Mouse (Mus musculus): ENCODE measurements around the gene Zfp81. TPM values are rescaled to one million over a fixed set of nuclear protein-coding genes. Genes with fewer than 3 reads are reported as not detected.
"Not testable (repeated sequence)": the region's sequence is repeated elsewhere in the genome, so short reads cannot be mapped to it uniquely, and the experiment has no call there.

Gene Zfp81
- total RNA-seq, 1 experiment = 7.1 TPM

- Histone ChIP-seq H3K36me3 (ENCODE audit: control insufficient read depth, insufficient read depth, low read length, poor library complexity, severe bottlenecking) (no peaks in the 10 kb centered on the region), H3K4me1 (ENCODE audit: control insufficient read depth in 2 of 2, insufficient read depth in 2 of 2, low read length in 2 of 2, poor library complexity in 1 of 2) (no peaks in the 10 kb centered on the region)
- in situ Hi-C loops (cut with MboI; ENCODE audit: low sequenced_read_pairs in 2 of 2, unreplicated experiment in 2 of 2) = no loop called here
Observed at GRCm38 (mm10) chr17:33372795-33373194, 14.1 kb upstream of the Zfp81 start.

GRCm38 (mm10) chr17:33352981-33353380, 5.7 kb downstream of the Zfp81 start:
- in situ Hi-C loops (cut with MboI; ENCODE audit: low sequenced_read_pairs in 2 of 2, unreplicated experiment in 2 of 2) = no loop called here
- no peak for TF ChIP-seq HCFC1 (IDR thresholded peaks at IDR 0.05; ENCODE audit: borderline replicate concordance, insufficient read depth, low read length)
- Histone ChIP-seq H3K27ac (ENCODE audit: insufficient read depth, low read depth, low read length, poor library complexity, severe bottlenecking) (no peak overlapping the region), H3K9me3 (ENCODE audit: control insufficient read depth, insufficient read depth, low read depth, low read length) (no peaks in the 10 kb centered on the region), H3K4me1 (ENCODE audit: control insufficient read depth in 2 of 2, insufficient read depth in 2 of 2, low read length in 2 of 2, poor library complexity in 1 of 2) (peaks cover 2 to 3% of the 10 kb centered on the region in 2 experiments; a peak in 3 of 4 replicates), H3K4me3 (ENCODE audit: insufficient read depth in 1 of 2, low read depth in 1 of 2, low read length in 2 of 2, poor library complexity in 1 of 2, severe bottlenecking in 1 of 2) (no peak overlapping the region), H3K36me3 (ENCODE audit: control insufficient read depth, insufficient read depth, low read length, poor library complexity, severe bottlenecking) (no peaks in the 10 kb centered on the region), H3K9ac (ENCODE audit: insufficient read depth, low read depth, low read length, poor library complexity, severe bottlenecking) (no peak overlapping the region)
- DNase-seq (ENCODE audit: low read depth, low spot score) = no peak

More at GRCm38 (mm10) chr17:33372795-33373194, 14.1 kb upstream of the Zfp81 start:
- Histone ChIP-seq H3K27ac (ENCODE audit: insufficient read depth, low read depth, low read length, poor library complexity, severe bottlenecking) (no peak overlapping the region), H3K9me3 (ENCODE audit: control insufficient read depth, insufficient read depth, low read depth, low read length) (no peaks in the 10 kb centered on the region), H3K4me3 (ENCODE audit: insufficient read depth in 1 of 2, low read depth in 1 of 2, low read length in 2 of 2, poor library complexity in 1 of 2, severe bottlenecking in 1 of 2) (no peak overlapping the region), H3K9ac (ENCODE audit: insufficient read depth, low read depth, low read length, poor library complexity, severe bottlenecking) (no peak overlapping the region)
- no peak for DNase-seq (ENCODE audit: low read depth, low spot score)
- TF ChIP-seq CHD2 (IDR thresholded peaks at IDR 0.05; ENCODE audit: low read depth, low read length) (no peak), HCFC1 (IDR thresholded peaks at IDR 0.05; ENCODE audit: borderline replicate concordance, insufficient read depth, low read length) (no peak), ZC3H11A (IDR thresholded peaks at IDR 0.05; ENCODE audit: borderline replicate concordance, low read depth, low read length) (no peak), MAFK (IDR thresholded peaks at IDR 0.05; ENCODE audit: insufficient read depth, low read depth, low read length) (no peak), ZNF384 (IDR thresholded peaks at IDR 0.05; ENCODE audit: low read depth, low read length) (no peak)

- H3K4me1 ChIP-seq (ENCODE audit: control insufficient read depth in 2 of 2, insufficient read depth in 2 of 2, low read length in 2 of 2, poor library complexity in 1 of 2); in situ Hi-C loops (cut with MboI; ENCODE audit: low sequenced_read_pairs in 2 of 2, unreplicated experiment in 2 of 2); DNase-seq (ENCODE audit: low read depth, low spot score); H3K36me3 ChIP-seq (ENCODE audit: control insufficient read depth, insufficient read depth, low read length, poor library complexity, severe bottlenecking); H3K27ac ChIP-seq (ENCODE audit: insufficient read depth, low read depth, low read length, poor library complexity, severe bottlenecking); H3K9ac ChIP-seq (ENCODE audit: insufficient read depth, low read depth, low read length, poor library complexity, severe bottlenecking); H3K4me3 ChIP-seq (ENCODE audit: insufficient read depth in 1 of 2, low read depth in 1 of 2, low read length in 2 of 2, poor library complexity in 1 of 2, severe bottlenecking in 1 of 2); H3K9me3 ChIP-seq (ENCODE audit: control insufficient read depth, insufficient read depth, low read depth, low read length): not testable (repeated sequence)
Observed at GRCm38 (mm10) chr17:33289876-33290149, 68.9 kb downstream of the Zfp81 start.

- H3K4me1 ChIP-seq (ENCODE audit: control insufficient read depth in 2 of 2, insufficient read depth in 2 of 2, low read length in 2 of 2, poor library complexity in 1 of 2); H3K9me3 ChIP-seq (ENCODE audit: control insufficient read depth, insufficient read depth, low read depth, low read length); in situ Hi-C loops (cut with MboI; ENCODE audit: low sequenced_read_pairs in 2 of 2, unreplicated experiment in 2 of 2); H3K27ac ChIP-seq (ENCODE audit: insufficient read depth, low read depth, low read length, poor library complexity, severe bottlenecking); DNase-seq (ENCODE audit: low read depth, low spot score); H3K9ac ChIP-seq (ENCODE audit: insufficient read depth, low read depth, low read length, poor library complexity, severe bottlenecking); H3K36me3 ChIP-seq (ENCODE audit: control insufficient read depth, insufficient read depth, low read length, poor library complexity, severe bottlenecking): not testable (repeated sequence)
- H3K4me3 ChIP-seq (ENCODE audit: insufficient read depth in 1 of 2, low read depth in 1 of 2, low read length in 2 of 2, poor library complexity in 1 of 2, severe bottlenecking in 1 of 2) = peak within 1 kb of the TSS in 1 of 2 experiments; percentile 25; a peak in 1 of 4 replicates
Observed at GRCm38 (mm10) chr17:33289039-33289875, 69.4 kb downstream of the Zfp81 start, which contains the start of gene Zfp955b. TSS of gene Zfp955b (plus strand) at chr17:33289544.

Other genes with a start within 250 kb of the Zfp81 start
- gene Morc2b, start 219.2 kb downstream of the Zfp81 start, total RNA-seq (2012; rRNA removed) = 0.22 and 0.26 TPM in 2 replicates
- gene Olfr55, start 190.4 kb downstream of the Zfp81 start, total RNA-seq (2012; rRNA removed) = not detected in 2 replicates
- not detected in 2 replicates for gene Olfr239, start 167.6 kb downstream of the Zfp81 start, total RNA-seq (2012; rRNA removed)
- gene Olfr1564, start 137.2 kb downstream of the Zfp81 start, total RNA-seq (2012; rRNA removed) = 0.18 and 0.21 TPM in 2 replicates
- gene Zfp955a, start 103.7 kb downstream of the Zfp81 start, total RNA-seq (2012; rRNA removed) = 12.4 and 14.5 TPM in 2 replicates
- not detected in 2 replicates for gene Olfr63, start 94.2 kb downstream of the Zfp81 start, total RNA-seq (2012; rRNA removed)
- 21.5 and 23.0 TPM in 2 replicates for gene Zfp955b, start 69.3 kb downstream of the Zfp81 start, total RNA-seq (2012; rRNA removed)
- 10.5 and 11.9 TPM in 2 replicates for gene Zfp101, start 35.8 kb upstream of the Zfp81 start, total RNA-seq (2012; rRNA removed)
- gene Actl9, start 74.0 kb upstream of the Zfp81 start, total RNA-seq (2012; rRNA removed) = not detected in 2 replicates
- gene Adamts10, start 165.3 kb upstream of the Zfp81 start, total RNA-seq (2012; rRNA removed) = 17.5 and 25.8 TPM in 2 replicates
- gene Myo1f, start 196.8 kb upstream of the Zfp81 start, total RNA-seq (2012; rRNA removed) = 11.9 and 13.8 TPM in 2 replicates

All from ES-E14 (cell line).